Mouse (Mus musculus): ENCODE results near the gene Dab2ip.

- TF ChIP-seq CTCF (IDR thresholded peaks at IDR 0.05; ENCODE audit: low read depth) (no peak), EP300 (optimal IDR thresholded peaks at IDR 0.05) (no peak)
These were observed 160.6 kb downstream of the Dab2ip start for GRCm38 (mm10) chr2:35718662-35719061.
